In genomic region chr4:114844600-114844999, GRCm38 (mm10) we compare ENCODE assay signal across 28 mouse cellular contexts. TPM values are rescaled to one million over a fixed set of nuclear protein-coding genes. Genes with fewer than 3 reads are reported as not detected.
DNase-seq lines count a peak whose midpoint lies in the region; ATAC-seq and TF ChIP-seq lines count a peak whose summit lies in the region.
"Had no signal": no experiment of that assay in that cellular context is flagged by ENCODE, and none has a peak within 500 bp of the region (broad histone marks: within the 10 kb centered on the region; RNA-seq: fewer than 3 reads in every experiment).

No protein-coding gene starts in this region.

- H3K27me3 ChIP-seq in kidney, postnatal 0 days (ENCODE audit: insufficient read depth, low read length), result peaks cover 4% of the 10 kb centered on the region; the same call in 1 of the 2 replicates
- H3K27me3 ChIP-seq in neural tube, embryonic 11.5 days (ENCODE audit: control insufficient read depth, insufficient read depth, low read length), result peaks cover 35% of the 10 kb centered on the region
- peaks cover 45% of the 10 kb centered on the region for H3K27me3 ChIP-seq in neural tube, embryonic 15.5 days (replicated peaks)

- H3K9me3 ChIP-seq in kidney, postnatal 0 days (replicated peaks; ENCODE audit: low read length), result no peaks in the 10 kb centered on the region
- no peaks in the 10 kb centered on the region for H3K9me3 ChIP-seq in neural tube, embryonic 11.5 days (ENCODE audit: control insufficient read depth, low read length)
- H3K9me3 ChIP-seq in neural tube, embryonic 15.5 days (replicated peaks), result no peaks in the 10 kb centered on the region
- H3K9me3 ChIP-seq: embryonic facial prominence, embryonic 12.5 days; forebrain, embryonic 13.5 days; forebrain, embryonic 15.5 days; G1E had no signal

- WGBS in kidney, postnatal 0 days, result 55% methylated on average over 1 of the region's 1 CpGs
- 41% methylated on average over 1 of the region's 1 CpGs for WGBS in neural tube, embryonic 11.5 days
- 71% methylated on average over 1 of the region's 1 CpGs for WGBS in neural tube, embryonic 15.5 days

- H3K4me1 ChIP-seq in kidney, postnatal 0 days (replicated peaks; ENCODE audit: insufficient read depth, low read length), result no peaks in the 10 kb centered on the region
- H3K4me1 ChIP-seq in neural tube, embryonic 11.5 days (ENCODE audit: control insufficient read depth, insufficient read depth, low read length), result peaks cover 4% of the 10 kb centered on the region; the same call in 1 of the 2 replicates
- peaks cover 14% of the 10 kb centered on the region for H3K4me1 ChIP-seq in neural tube, embryonic 15.5 days

- intact Hi-C loops in heart, postnatal 25 days (cut with DNase I), result no loop called here

- no peak overlapping the region for H3K4me2 ChIP-seq in kidney, postnatal 0 days (ENCODE audit: low read length)
- no peak overlapping the region for H3K4me2 ChIP-seq in neural tube, embryonic 11.5 days (ENCODE audit: low read depth)
- no peak overlapping the region for H3K4me2 ChIP-seq in neural tube, embryonic 15.5 days
- H3K4me2 ChIP-seq: embryonic facial prominence, embryonic 12.5 days; forebrain, embryonic 13.5 days; forebrain, embryonic 15.5 days had no signal

- H3K9ac ChIP-seq in kidney, postnatal 0 days (ENCODE audit: low read depth, low read length), result no peak overlapping the region
- H3K9ac ChIP-seq in neural tube, embryonic 11.5 days (ENCODE audit: low read length), result no peak overlapping the region
- no peak overlapping the region for H3K9ac ChIP-seq in neural tube, embryonic 15.5 days (replicated peaks)
- H3K9ac ChIP-seq: embryonic facial prominence, embryonic 12.5 days; forebrain, embryonic 13.5 days; forebrain, embryonic 15.5 days had no signal

- H3K4me3 ChIP-seq in kidney, postnatal 0 days (replicated peaks; ENCODE audit: low read depth, low read length), result no peak overlapping the region
- no peak overlapping the region for H3K4me3 ChIP-seq in neural tube, embryonic 11.5 days (ENCODE audit: low read depth, low read length)
- no peak overlapping the region for H3K4me3 ChIP-seq in neural tube, embryonic 15.5 days (replicated peaks)
- H3K4me3 ChIP-seq: embryonic facial prominence, embryonic 10.5 days; embryonic facial prominence, embryonic 12.5 days; forebrain, embryonic 13.5 days; forebrain, embryonic 15.5 days had no signal

- no peak for ATAC-seq in kidney, postnatal 0 days (replicated peaks; ENCODE audit: low FRiP score, low read depth)
- no peak for ATAC-seq in neural tube, embryonic 11.5 days (ENCODE audit: insufficient read depth, low FRiP score, low TSS enrichment)
- ATAC-seq in neural tube, embryonic 15.5 days (ENCODE audit: low FRiP score), result no peak
- ATAC-seq: activated CD4-positive, CD25-positive, alpha-beta regulatory T cell, adult 4 months; CD4-positive, CD25-positive, alpha-beta regulatory T cell, adult 4 months; forebrain, embryonic 13.5 days; forebrain, embryonic 15.5 days; Patski had no signal

- DNase-seq in heart, adult 11 months, result peak; percentile 78
- no peak for DNase-seq in heart, postnatal 25 days (ENCODE audit: low spot score)
- peak; percentile 16 for DNase-seq in kidney, postnatal 0 days (ENCODE audit: low spot score)
- DNase-seq in kidney, postnatal 25 days, result no peak
- peak; percentile 21 for DNase-seq in neural tube, embryonic 11.5 days (ENCODE audit: low spot score)
- DNase-seq: adrenal gland, adult 8-10 months; adrenal gland, postnatal 14 days; adrenal gland, postnatal 36 days; B cell, adult 2 months; cerebellum, adult 11-12 months; cerebellum, adult 2 months; cerebellum, adult 9-10 months; cerebellum, postnatal 10 days; cerebellum, postnatal 25 days had no signal

- H3K27ac ChIP-seq in kidney, postnatal 0 days, result no peak overlapping the region
- H3K27ac ChIP-seq in neural tube, embryonic 11.5 days (ENCODE audit: low read depth, low read length), result no peak overlapping the region
- no peak overlapping the region for H3K27ac ChIP-seq in neural tube, embryonic 15.5 days (replicated peaks)
- H3K27ac ChIP-seq: embryonic facial prominence, embryonic 10.5 days; embryonic facial prominence, embryonic 12.5 days; forebrain, embryonic 13.5 days; forebrain, embryonic 15.5 days had no signal

- TF ChIP-seq CTCF in kidney, postnatal 0 days (IDR thresholded peaks at IDR 0.05; ENCODE audit: low read depth), result no peak

- H3K36me3 ChIP-seq in kidney, postnatal 0 days (ENCODE audit: insufficient read depth, low read length), result no peaks in the 10 kb centered on the region
- H3K36me3 ChIP-seq in neural tube, embryonic 11.5 days (ENCODE audit: control insufficient read depth, insufficient read depth, low read length), result no peaks in the 10 kb centered on the region
- H3K36me3 ChIP-seq in neural tube, embryonic 15.5 days, result no peaks in the 10 kb centered on the region
- H3K36me3 ChIP-seq: embryonic facial prominence, embryonic 10.5 days; embryonic facial prominence, embryonic 12.5 days; forebrain, embryonic 15.5 days; G1E had no signal

RNA-seq across cellular contexts. Expression of gene Gm12830, which starts 23.1 kb away (rescaled TPM):
- not detected for total RNA-seq in heart, postnatal 25 days (2021)
- 0.07 TPM in 1 of 2 replicates, not detected in the other for polyA plus RNA-seq in kidney, postnatal 0 days (2015; fragmentation: Nextera tagmentation; extraction: Ambion mirVana)
- not detected in 2 replicates for polyA plus RNA-seq in neural tube, embryonic 11.5 days (2014; fragmentation: Nextera tagmentation; extraction: Ambion mirVana)
- not detected in 2 replicates for polyA plus RNA-seq in neural tube, embryonic 15.5 days (2015; fragmentation: Nextera tagmentation; extraction: Ambion mirVana)
- total RNA-seq: adrenal gland, adult 18-20 months; adrenal gland, adult 8-10 months; adrenal gland, postnatal 14 days; adrenal gland, postnatal 36 days; CH12.LX had no signal
- polyA plus RNA-seq: activated CD4-positive, CD25-positive, alpha-beta regulatory T cell, adult 4 months; CD4-positive, CD25-positive, alpha-beta regulatory T cell, adult 4 months; cerebellum, adult 2 months; cortical plate, adult 2 months; embryonic facial prominence, embryonic 10.5 days; embryonic facial prominence, embryonic 12.5 days; embryonic facial prominence, embryonic 14.5 days; forebrain, embryonic 11.5 days; forebrain, embryonic 13.5 days; forebrain, embryonic 15.5 days; G1E; Patski had no signal

Comparison
In these comparisons a context has a peak if more than half of its experiments do, and no peak if none do; other contexts are left out.
1. DNase-seq: peak in heart, adult 11 months (single experiment), kidney, postnatal 0 days (single experiment) and neural tube, embryonic 11.5 days (single experiment); none in heart, postnatal 25 days (single experiment) and kidney, postnatal 25 days (0 of 2).